Mouse (Mus musculus) intestine, embryonic 15.5 days (tissue): ENCODE data around the gene Lrp6. TPM values are rescaled to one million over a fixed set of nuclear protein-coding genes. Genes with fewer than 3 reads are reported as not detected.

Experiments
- ATAC-seq: fragments of 200-750 bp; cut with Nextera tagmentation; 2 replicates; pipeline ENCODE4 v1.8.0; 2017; ENCODE audit warnings: moderate TSS enrichment, moderate library complexity
- H3K27ac ChIP-seq: fragments of 300-500 bp; sonication (generic); 2 replicates; pipeline ENCODE4 v1.5.1; 2015; ENCODE audit warnings: mild to moderate bottlenecking, inconsistent platforms
- H3K27me3 ChIP-seq: fragments of 300-500 bp; sonication (generic); replicated peaks from 2 replicates; pipeline ENCODE4 v1.6.1; 2015; ENCODE audit warnings: inconsistent platforms
- H3K36me3 ChIP-seq: fragments of 300-500 bp; sonication (generic); 2 replicates; pipeline ENCODE4 v1.6.1; 2015; ENCODE audit warnings: inconsistent platforms
- H3K4me1 ChIP-seq: fragments of 300-500 bp; sonication (generic); replicated peaks from 2 replicates; pipeline ENCODE4 v1.6.1; 2015; ENCODE audit warnings: inconsistent platforms
- H3K4me2 ChIP-seq: fragments of 300-500 bp; sonication (generic); replicated peaks from 2 replicates; pipeline ENCODE4 v1.6.1; 2015; ENCODE audit warnings: mild to moderate bottlenecking, inconsistent platforms
- H3K4me3 ChIP-seq: fragments of 300-500 bp; sonication (generic); replicated peaks from 2 replicates; pipeline ENCODE4 v1.5.1; 2015; ENCODE audit warnings: inconsistent platforms
- H3K9ac ChIP-seq: fragments of 300-500 bp; sonication (generic); 2 replicates; pipeline ENCODE4 v1.6.1; 2015; ENCODE audit warnings: inconsistent platforms
- H3K9me3 ChIP-seq: fragments of 300-500 bp; sonication (generic); 2 replicates; pipeline ENCODE4 v1.6.1; 2016; ENCODE audit warnings: inconsistent platforms
- WGBS: fragments of 180-500 bp; shearing (Covaris S2); methylation state at CpG from one replicate; pipeline ENCODE4 v1.1.7; 2015; 5-methylcytosine and 5-hydroxymethylcytosine counted together
- polyA plus RNA-seq: library from polyadenylated mRNA; unstranded; fragments of >200 nt; fragmentation: Nextera tagmentation; extraction: Ambion mirVana; gene quantifications from 2 replicates; pipeline ENCODE4 v1.2.1, GENCODE M21; 2015

Lrp6 gene
- polyA plus RNA-seq, 1 experiment from 2014 or later, result 25.4 TPM

- Histone ChIP-seq H3K4me2 (no peak overlapping the region), H3K4me3 (no peak overlapping the region), H3K27me3 (no peaks in the 10 kb centered on the region), H3K4me1 (peaks cover 18% of the 10 kb centered on the region; the same call in 1 of the 2 replicates), H3K9ac (no peak overlapping the region), H3K9me3 (no peaks in the 10 kb centered on the region), H3K36me3 (peaks cover 8% of the 10 kb centered on the region; the same call in 1 of the 2 replicates), H3K27ac (no peak overlapping the region)
- ATAC-seq, result no peak
- 86% methylated on average over 3 of the region's 3 CpGs for WGBS
These were observed 125.0 kb downstream of the Lrp6 start for GRCm38 (mm10) chr6:134441716-134442115.

GRCm38 (mm10) chr6:134440023-134440422, 126.7 kb downstream of the Lrp6 start:
- no peaks in the 10 kb centered on the region for H3K27me3 ChIP-seq
- H3K4me2 ChIP-seq, result peak overlapping the region; percentile 61
- no peaks in the 10 kb centered on the region for H3K9me3 ChIP-seq
- peaks cover 17% of the 10 kb centered on the region; the same call in 1 of the 2 replicates for H3K4me1 ChIP-seq
- WGBS, result 36% methylated on average over 10 of the region's 10 CpGs
- H3K4me3 ChIP-seq, result peak overlapping the region; percentile 23; the same call in 1 of the 2 replicates
- no peak for ATAC-seq
- peak overlapping the region; percentile 23; the same call in 1 of the 2 replicates for H3K9ac ChIP-seq
- peaks cover 3% of the 10 kb centered on the region; the same call in 1 of the 2 replicates for H3K36me3 ChIP-seq
- H3K27ac ChIP-seq, result peak overlapping the region; percentile 71

GRCm38 (mm10) chr6:134439401-134440021, 127.3 kb downstream of the Lrp6 start:
- H3K4me2 ChIP-seq, result peak overlapping the region; percentile 61
- H3K27me3 ChIP-seq, result no peaks in the 10 kb centered on the region
- peak overlapping the region; percentile 23; the same call in 1 of the 2 replicates for H3K9ac ChIP-seq
- H3K27ac ChIP-seq, result peak overlapping the region; percentile 71
- H3K36me3 ChIP-seq, result no peaks in the 10 kb centered on the region
- ATAC-seq, result no peak
- peak overlapping the region; percentile 23 for H3K4me3 ChIP-seq
- H3K9me3 ChIP-seq, result no peaks in the 10 kb centered on the region
- peaks cover 15% of the 10 kb centered on the region; the same call in 1 of the 2 replicates for H3K4me1 ChIP-seq
- WGBS, result 25% methylated on average over 23 of the region's 23 CpGs

GRCm38 (mm10) chr6:134436955-134437354, 129.8 kb downstream of the Lrp6 start:
- Histone ChIP-seq H3K4me2 (no peak overlapping the region), H3K9ac (no peak overlapping the region), H3K4me1 (peaks cover 11% of the 10 kb centered on the region; the same call in 1 of the 2 replicates), H3K4me3 (no peak overlapping the region), H3K27me3 (no peaks in the 10 kb centered on the region), H3K36me3 (no peaks in the 10 kb centered on the region), H3K9me3 (no peaks in the 10 kb centered on the region), H3K27ac (no peak overlapping the region)
- WGBS, result 64% methylated on average over 5 of the region's 5 CpGs
- no peak for ATAC-seq

- 70% methylated on average over 9 of the region's 9 CpGs for WGBS
- no peak overlapping the region for H3K4me3 ChIP-seq
- no peaks in the 10 kb centered on the region for H3K9me3 ChIP-seq
- no peaks in the 10 kb centered on the region for H3K36me3 ChIP-seq
- no peak overlapping the region for H3K9ac ChIP-seq
- H3K27ac ChIP-seq, result no peak overlapping the region
- no peak overlapping the region for H3K4me2 ChIP-seq
- ATAC-seq, result no peak
- peaks cover 7% of the 10 kb centered on the region; the same call in 1 of the 2 replicates for H3K4me1 ChIP-seq
- H3K27me3 ChIP-seq, result no peaks in the 10 kb centered on the region
These were observed 131.8 kb downstream of the Lrp6 start for GRCm38 (mm10) chr6:134434866-134435390.

- 75% methylated on average over 6 of the region's 6 CpGs for WGBS
- H3K36me3 ChIP-seq, result no peaks in the 10 kb centered on the region
- H3K4me3 ChIP-seq, result no peak overlapping the region
- H3K9ac ChIP-seq, result no peak overlapping the region
- H3K4me2 ChIP-seq, result no peak overlapping the region
- ATAC-seq, result no peak
- H3K9me3 ChIP-seq, result no peaks in the 10 kb centered on the region
- no peaks in the 10 kb centered on the region; the same call in 1 of the 2 replicates for H3K4me1 ChIP-seq
- H3K27ac ChIP-seq, result no peak overlapping the region
- H3K27me3 ChIP-seq, result no peaks in the 10 kb centered on the region
These were observed 132.7 kb downstream of the Lrp6 start for GRCm38 (mm10) chr6:134434044-134434443.

- H3K27me3 ChIP-seq, result no peaks in the 10 kb centered on the region
- no peak for ATAC-seq
- no peak overlapping the region for H3K4me3 ChIP-seq
- H3K36me3 ChIP-seq, result no peaks in the 10 kb centered on the region
- H3K4me2 ChIP-seq, result no peak overlapping the region
- H3K27ac ChIP-seq, result no peak overlapping the region
- H3K4me1 ChIP-seq, result no peaks in the 10 kb centered on the region
- H3K9me3 ChIP-seq, result no peaks in the 10 kb centered on the region
- no peak overlapping the region for H3K9ac ChIP-seq
- WGBS, result 92% methylated on average over 3 of the region's 3 CpGs
These were observed 133.5 kb downstream of the Lrp6 start for GRCm38 (mm10) chr6:134433281-134433680.

GRCm38 (mm10) chr6:134431583-134431982, 135.2 kb downstream of the Lrp6 start:
- no peak for ATAC-seq
- no peaks in the 10 kb centered on the region for H3K9me3 ChIP-seq
- H3K4me1 ChIP-seq, result no peaks in the 10 kb centered on the region
- H3K9ac ChIP-seq, result no peak overlapping the region
- no peaks in the 10 kb centered on the region for H3K36me3 ChIP-seq
- 44% methylated on average over 4 of the region's 4 CpGs for WGBS
- no peak overlapping the region for H3K27ac ChIP-seq
- no peaks in the 10 kb centered on the region for H3K27me3 ChIP-seq
- no peak overlapping the region for H3K4me3 ChIP-seq
- no peak overlapping the region for H3K4me2 ChIP-seq

GRCm38 (mm10) chr6:134430161-134430799, 136.5 kb downstream of the Lrp6 start:
- Histone ChIP-seq H3K9me3 (no peaks in the 10 kb centered on the region), H3K27ac (no peak overlapping the region), H3K36me3 (no peaks in the 10 kb centered on the region), H3K9ac (no peak overlapping the region), H3K4me3 (no peak overlapping the region), H3K4me2 (no peak overlapping the region), H3K27me3 (no peaks in the 10 kb centered on the region), H3K4me1 (peaks cover 3% of the 10 kb centered on the region; the same call in 1 of the 2 replicates)
- WGBS, result 67% methylated on average over 9 of the region's 9 CpGs
- ATAC-seq, result no peak

GRCm38 (mm10) chr6:134428455-134428854, 138.3 kb downstream of the Lrp6 start:
- no peak for ATAC-seq
- 65% methylated on average over 5 of the region's 5 CpGs for WGBS
- H3K27ac ChIP-seq, result 0 out of 2 replicates have a peak overlapping the region, but pooled peaks have one; percentile 13

GRCm38 (mm10) chr6:134427165-134427564, 139.6 kb downstream of the Lrp6 start:
- Histone ChIP-seq H3K4me1 (peaks cover 3% of the 10 kb centered on the region; the same call in 1 of the 2 replicates), H3K4me2 (no peak overlapping the region), H3K27me3 (no peaks in the 10 kb centered on the region), H3K4me3 (no peak overlapping the region), H3K27ac (no peak overlapping the region), H3K36me3 (no peaks in the 10 kb centered on the region), H3K9me3 (no peaks in the 10 kb centered on the region), H3K9ac (no peak overlapping the region)
- 81% methylated on average over 3 of the region's 3 CpGs for WGBS
- ATAC-seq, result no peak

More at GRCm38 (mm10) chr6:134428455-134428854, 138.3 kb downstream of the Lrp6 start:
- Histone ChIP-seq H3K9me3 (no peaks in the 10 kb centered on the region), H3K4me3 (no peak overlapping the region), H3K9ac (no peak overlapping the region), H3K4me2 (no peak overlapping the region), H3K27me3 (no peaks in the 10 kb centered on the region), H3K36me3 (no peaks in the 10 kb centered on the region), H3K4me1 (peaks cover 3% of the 10 kb centered on the region; the same call in 1 of the 2 replicates)

GRCm38 (mm10) chr6:134425216-134425717, 141.5 kb downstream of the Lrp6 start:
- Histone ChIP-seq H3K27me3 (no peaks in the 10 kb centered on the region), H3K4me2 (peak overlapping the region; percentile 42; the same call in 1 of the 2 replicates), H3K36me3 (no peaks in the 10 kb centered on the region), H3K9me3 (no peaks in the 10 kb centered on the region), H3K4me3 (no peak overlapping the region), H3K9ac (no peak overlapping the region), H3K4me1 (peaks cover 3% of the 10 kb centered on the region; the same call in 1 of the 2 replicates), H3K27ac (no peak overlapping the region)
- ATAC-seq, result peak; percentile 83
- WGBS, result 33% methylated on average over 11 of the region's 11 CpGs
